In the genomic region with DNA sequence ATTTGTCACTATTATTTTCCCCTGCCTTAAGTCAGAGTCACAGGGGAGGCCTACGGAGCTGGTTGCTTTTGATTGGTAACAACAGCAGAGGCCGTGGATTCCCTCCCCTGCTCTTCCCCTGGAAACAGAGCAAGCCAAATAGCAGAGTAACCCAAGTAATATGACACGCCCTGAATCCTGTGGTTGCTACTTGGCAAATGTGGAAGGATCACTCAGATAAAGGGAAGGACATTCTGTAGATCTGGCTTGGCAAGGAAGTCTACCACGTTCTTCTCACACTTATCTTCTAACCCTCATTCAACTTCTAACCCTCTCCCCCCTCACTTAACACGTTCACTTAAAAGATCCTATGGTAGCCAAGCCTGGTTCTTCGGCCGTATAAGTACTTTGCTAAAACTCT, we compare ENCODE assay signal across 13 mouse cellular contexts. TPM values are rescaled to one million over a fixed set of nuclear protein-coding genes. Genes with fewer than 3 reads are reported as not detected.
DNase-seq lines count a peak whose midpoint lies in the region; ATAC-seq and TF ChIP-seq lines count a peak whose summit lies in the region.
"Had no signal": no experiment of that assay in that cellular context is flagged by ENCODE, and none has a peak within 500 bp of the region (broad histone marks: within the 10 kb centered on the region; RNA-seq: fewer than 3 reads in every experiment).

No protein-coding gene starts in this region.

- peak in 1 of 2 experiments; percentile 47; a peak in 2 of 4 replicates for TF ChIP-seq POLR2A in MEL (IDR thresholded peaks at IDR 0.05; ENCODE audit: control insufficient read depth in 1 of 2, insufficient read depth in 1 of 2, low read depth in 1 of 2, low read length in 2 of 2, poor library complexity in 1 of 2)

- 0 out of 2 replicates have a peak, but pooled peaks have one; percentile 51 for ATAC-seq in erythroblast, adult 5-6 weeks (replicated peaks; ENCODE audit: low FRiP score, poor library complexity, severe bottlenecking)
- ATAC-seq in liver, embryonic 14.5 days (ENCODE audit: insufficient read depth) = peak; percentile 63
- no peak for ATAC-seq in forebrain, embryonic 14.5 days
- ATAC-seq: hindbrain, postnatal 0 days had no signal

- WGBS in heart, embryonic 10.5 days = 49% methylated on average over 7 of the region's 7 CpGs
- WGBS in liver, embryonic 14.5 days (ENCODE audit: insufficient replicate concordance) = 20% methylated on average over 7 of the region's 7 CpGs
- 90% methylated on average over 7 of the region's 7 CpGs for WGBS in forebrain, embryonic 14.5 days

- H3K79me2 ChIP-seq in MEL (ENCODE audit: control insufficient read depth, insufficient read depth, low read length, poor library complexity) = no peaks in the 10 kb centered on the region

- H3K27ac ChIP-seq in heart, embryonic 10.5 days = no peak overlapping the region
- peak overlapping the region; percentile 92 for H3K27ac ChIP-seq in MEL (ENCODE audit: control insufficient read depth, low read depth, low read length)
- peak overlapping the region; percentile 17; the same call in 1 of the 2 replicates for H3K27ac ChIP-seq in liver, embryonic 14.5 days
- no peak overlapping the region for H3K27ac ChIP-seq in forebrain, embryonic 14.5 days (ENCODE audit: low read depth, low read length)
- H3K27ac ChIP-seq: embryonic facial prominence, embryonic 12.5 days; hindbrain, postnatal 0 days had no signal

- no peaks in the 10 kb centered on the region for H3K9me3 ChIP-seq in heart, embryonic 10.5 days
- no peaks in the 10 kb centered on the region for H3K9me3 ChIP-seq in MEL (replicated peaks; ENCODE audit: insufficient read depth, low read length)
- no peaks in the 10 kb centered on the region for H3K9me3 ChIP-seq in liver, embryonic 14.5 days (ENCODE audit: control insufficient read depth, low read length)
- no peaks in the 10 kb centered on the region for H3K9me3 ChIP-seq in forebrain, embryonic 14.5 days (replicated peaks; ENCODE audit: control insufficient read depth, low read length)
- H3K9me3 ChIP-seq: embryonic facial prominence, embryonic 12.5 days had no signal

- DNase-seq in heart, adult 9 months (ENCODE audit: low spot score in 2 of 2) = peak; percentile 59 to 74
- no peak for DNase-seq in heart, embryonic 10.5 days (ENCODE audit: low spot score)
- DNase-seq in MEL (ENCODE audit: low read depth, low spot score) = peak; percentile 97
- DNase-seq in liver, embryonic 14.5 days (ENCODE audit: low read depth in 3 of 3, low spot score in 3 of 3) = peak; percentile 23 to 42 (median 35)
- no peak for DNase-seq in spleen, adult 18-20 months
- no peak for DNase-seq in forebrain, embryonic 14.5 days (ENCODE audit: low spot score)
- no peak for DNase-seq in right cerebral cortex, postnatal 14 days
- DNase-seq: adrenal gland, adult 8-10 months; cerebellum, adult 11-12 months; lung, postnatal 4 days had no signal

- TF ChIP-seq CTCF in MEL (IDR thresholded peaks at IDR 0.05 in 2 of 3, conservative IDR thresholded peaks at IDR 0.05 in 1 of 3; ENCODE audit: control insufficient read depth in 1 of 3, insufficient read depth in 1 of 3, low read depth in 2 of 3, low read length in 3 of 3, poor library complexity in 1 of 3, severe bottlenecking in 1 of 3) = no peak
- TF ChIP-seq CTCF in liver, embryonic 14.5 days (IDR thresholded peaks at IDR 0.05; ENCODE audit: low read depth) = no peak

- peak overlapping the region; percentile 37 for H3K4me2 ChIP-seq in liver, embryonic 14.5 days (ENCODE audit: low read depth)
- no peak overlapping the region for H3K4me2 ChIP-seq in forebrain, embryonic 14.5 days (ENCODE audit: low read length)
- H3K4me2 ChIP-seq: embryonic facial prominence, embryonic 12.5 days had no signal

- TF ChIP-seq RAD21 in MEL (IDR thresholded peaks at IDR 0.05; ENCODE audit: low read depth, low read length) = no peak

- H3K9ac ChIP-seq in MEL (ENCODE audit: control insufficient read depth, low read depth, low read length, poor library complexity, severe bottlenecking) = peak overlapping the region; percentile 54
- no peak overlapping the region for H3K9ac ChIP-seq in liver, embryonic 14.5 days (replicated peaks)
- H3K9ac ChIP-seq in forebrain, embryonic 14.5 days (ENCODE audit: low read length) = no peak overlapping the region
- H3K9ac ChIP-seq: embryonic facial prominence, embryonic 12.5 days had no signal

- peaks cover 15% of the 10 kb centered on the region; the same call in 1 of the 2 replicates for H3K36me3 ChIP-seq in heart, embryonic 10.5 days
- H3K36me3 ChIP-seq in MEL (ENCODE audit: control insufficient read depth in 1 of 2, insufficient read depth in 2 of 2, low read length in 2 of 2) = peaks cover 12 to 51% of the 10 kb centered on the region in 2 experiments
- H3K36me3 ChIP-seq in liver, embryonic 14.5 days (replicated peaks; ENCODE audit: control insufficient read depth, insufficient read depth, low read depth) = no peaks in the 10 kb centered on the region
- H3K36me3 ChIP-seq in forebrain, embryonic 14.5 days (ENCODE audit: control insufficient read depth, insufficient read depth, low read length) = peaks cover 11% of the 10 kb centered on the region

- peaks cover 5% of the 10 kb centered on the region; the same call in 1 of the 2 replicates for H3K4me1 ChIP-seq in heart, embryonic 10.5 days
- H3K4me1 ChIP-seq in MEL (ENCODE audit: control insufficient read depth in 1 of 2, insufficient read depth in 2 of 2, low read length in 2 of 2) = peaks cover 40 to 42% of the 10 kb centered on the region in 2 experiments
- H3K4me1 ChIP-seq in liver, embryonic 14.5 days (replicated peaks; ENCODE audit: control insufficient read depth in 2 of 2, insufficient read depth in 2 of 2, low read length in 1 of 2) = peaks cover 9 to 16% of the 10 kb centered on the region in 2 experiments; a peak in 3 of 4 replicates
- H3K4me1 ChIP-seq in forebrain, embryonic 14.5 days (ENCODE audit: control insufficient read depth, insufficient read depth, low read length) = no peaks in the 10 kb centered on the region
- H3K4me1 ChIP-seq: embryonic facial prominence, embryonic 12.5 days had no signal

- TF ChIP-seq EP300 in MEL (IDR thresholded peaks at IDR 0.05; ENCODE audit: low read depth in 1 of 2, low read length in 2 of 2) = peak; percentile 71 to 83
- peak; percentile 30; the same call in 1 of the 2 replicates for TF ChIP-seq EP300 in liver, embryonic 14.5 days (IDR thresholded peaks at IDR 0.05; ENCODE audit: low read depth)

- H3K4me3 ChIP-seq in heart, embryonic 10.5 days = no peak overlapping the region
- H3K4me3 ChIP-seq in MEL (ENCODE audit: control insufficient read depth in 1 of 2, insufficient read depth in 1 of 2, low read depth in 2 of 2, low read length in 2 of 2) = peak overlapping the region; percentile 24 to 54
- H3K4me3 ChIP-seq in liver, embryonic 14.5 days (ENCODE audit: insufficient read depth in 1 of 2, low read depth in 2 of 2, low read length in 2 of 2) = no peak overlapping the region
- H3K4me3 ChIP-seq in forebrain, embryonic 14.5 days (ENCODE audit: low read depth, low read length) = no peak overlapping the region
- H3K4me3 ChIP-seq: embryonic facial prominence, embryonic 12.5 days had no signal

- no peaks in the 10 kb centered on the region for H3K27me3 ChIP-seq in heart, embryonic 10.5 days (ENCODE audit: insufficient read depth, poor library complexity, severe bottlenecking)
- H3K27me3 ChIP-seq in MEL (ENCODE audit: control insufficient read depth in 1 of 2, insufficient read depth in 2 of 2, low read length in 2 of 2) = no peaks in the 10 kb centered on the region
- H3K27me3 ChIP-seq in liver, embryonic 14.5 days (ENCODE audit: control insufficient read depth, insufficient read depth, low read length) = no peaks in the 10 kb centered on the region
- no peaks in the 10 kb centered on the region for H3K27me3 ChIP-seq in forebrain, embryonic 14.5 days (replicated peaks; ENCODE audit: control insufficient read depth, insufficient read depth, low read length)
- H3K27me3 ChIP-seq: embryonic facial prominence, embryonic 12.5 days had no signal

TF ChIP-seq in MEL, 35 proteins besides CTCF, POLR2A, EP300 and RAD21 (continues in another document):
- TF ChIP-seq MYB (IDR thresholded peaks at IDR 0.05; ENCODE audit: low read depth, low read length) = no peak

RNA-seq across cellular contexts. Expression of a gene that starts 24.6 kb away (rescaled TPM):
- 69.7 and 73.6 TPM in 2 replicates for polyA plus RNA-seq in heart, embryonic 10.5 days (2016; fragmentation: Nextera tagmentation; extraction: Ambion mirVana)
- total RNA-seq in MEL (2012; rRNA removed) = 13.4 and 13.8 TPM in 2 replicates
- polyA plus RNA-seq in MEL (2012; ENCODE audit: insufficient read depth in 1 of 2, insufficient read length in 2 of 2, low read depth in 1 of 2, low replicate concordance in 2 of 2, missing spikeins in 1 of 2) = 10 to 100 TPM in 1 of 2 experiments, not detected in 1; 79.9 TPM
- 6.9 and 20.5 TPM in 2 replicates for total RNA-seq in erythroblast, adult 5-6 weeks (2015; ENCODE audit: low replicate concordance)
- 2.9 and 3.7 TPM in 2 replicates for total RNA-seq in erythroblast, adult 5-6 weeks (2017; ENCODE audit: low replicate concordance)
- 18.0 and 20.0 TPM in 2 replicates for polyA plus RNA-seq in liver, embryonic 14.5 days (2012; rRNA removed)
- 23.6 and 25.2 TPM in 2 replicates for polyA plus RNA-seq in liver, embryonic 14.5 days (2014; fragmentation: Nextera tagmentation; extraction: Ambion mirVana)
- polyA plus RNA-seq in forebrain, embryonic 14.5 days (2014; fragmentation: Nextera tagmentation; extraction: Ambion mirVana) = 78.1 and 86.3 TPM in 2 replicates

RNA-seq across cellular contexts. Expression of a gene that starts 24.8 kb away (rescaled TPM):
- polyA plus RNA-seq in heart, embryonic 10.5 days (2016; fragmentation: Nextera tagmentation; extraction: Ambion mirVana) = 41.3 and 45.9 TPM in 2 replicates
- total RNA-seq in MEL (2012; rRNA removed) = 34.3 and 36.0 TPM in 2 replicates
- polyA plus RNA-seq in MEL (2012; ENCODE audit: insufficient read depth in 1 of 2, insufficient read length in 2 of 2, low read depth in 1 of 2, low replicate concordance in 2 of 2, missing spikeins in 1 of 2) = 10 to 100 TPM in 1 of 2 experiments, not detected in 1; 64.8 TPM
- 4.6 and 6.1 TPM in 2 replicates for total RNA-seq in erythroblast, adult 5-6 weeks (2015; ENCODE audit: low replicate concordance)
- total RNA-seq in erythroblast, adult 5-6 weeks (2017; ENCODE audit: low replicate concordance) = 2.6 and 5.6 TPM in 2 replicates
- polyA plus RNA-seq in liver, embryonic 14.5 days (2012; rRNA removed) = 16.3 and 16.5 TPM in 2 replicates
- 11.4 and 12.2 TPM in 2 replicates for polyA plus RNA-seq in liver, embryonic 14.5 days (2014; fragmentation: Nextera tagmentation; extraction: Ambion mirVana)
- polyA plus RNA-seq in forebrain, embryonic 14.5 days (2014; fragmentation: Nextera tagmentation; extraction: Ambion mirVana) = 61.7 and 65.4 TPM in 2 replicates

RNA-seq across cellular contexts. Expression of a gene that starts 31.3 kb away (rescaled TPM):
- 1,013 and 1,650 TPM in 2 replicates for polyA plus RNA-seq in heart, embryonic 10.5 days (2016; fragmentation: Nextera tagmentation; extraction: Ambion mirVana)
- 3,309 and 3,407 TPM in 2 replicates for total RNA-seq in MEL (2012; rRNA removed)
- polyA plus RNA-seq in MEL (2012; ENCODE audit: insufficient read depth in 1 of 2, insufficient read length in 2 of 2, low read depth in 1 of 2, low replicate concordance in 2 of 2, missing spikeins in 1 of 2) = 1,000 to 10,000 TPM; 2,419 to 4,891 TPM
- 1,027 and 1,158 TPM in 2 replicates for total RNA-seq in erythroblast, adult 5-6 weeks (2015; ENCODE audit: low replicate concordance)
- 910 and 1,101 TPM in 2 replicates for total RNA-seq in erythroblast, adult 5-6 weeks (2017; ENCODE audit: low replicate concordance)
- polyA plus RNA-seq in liver, embryonic 14.5 days (2012; rRNA removed) = 466 and 1,286 TPM in 2 replicates
- polyA plus RNA-seq in liver, embryonic 14.5 days (2014; fragmentation: Nextera tagmentation; extraction: Ambion mirVana) = 993 and 1,059 TPM in 2 replicates
- 2,309 and 2,480 TPM in 2 replicates for polyA plus RNA-seq in forebrain, embryonic 14.5 days (2014; fragmentation: Nextera tagmentation; extraction: Ambion mirVana)

Comparison
In these comparisons a context has a peak if more than half of its experiments do, and no peak if none do; other contexts are left out.
1. DNase-seq: peak in heart, adult 9 months (2 of 2), MEL (single experiment) and liver, embryonic 14.5 days (3 of 3); none in heart, embryonic 10.5 days (single experiment), spleen, adult 18-20 months (0 of 2), forebrain, embryonic 14.5 days (single experiment) and right cerebral cortex, postnatal 14 days (single experiment).
2. H3K27ac ChIP-seq: peak in MEL (single experiment) and liver, embryonic 14.5 days (single experiment); none in heart, embryonic 10.5 days (single experiment) and forebrain, embryonic 14.5 days (single experiment).
3. H3K4me3 ChIP-seq: peak in MEL (2 of 2); none in heart, embryonic 10.5 days (single experiment), liver, embryonic 14.5 days (0 of 2) and forebrain, embryonic 14.5 days (single experiment).